Mouse (Mus musculus) brain, embryonic 14.5 days (tissue): ENCODE measurements at regions not wholly inside any gene's neighbourhood (a gene's known extent, or its start where the extent isn't known, plus 50 kb on each side); places are given as distances from the start of the nearest gene placed in this dataset.

Source experiments
- CTCF ChIP-seq: fragments of 200-500 bp; IDR thresholded peaks from 2 replicates; pipeline ENCODE4 v1.5.1; 2012; ENCODE audit warnings: inconsistent platforms, mild to moderate bottlenecking, moderate library complexity, borderline replicate concordance; ENCODE audit not compliant: insufficient read depth, insufficient read length; ENCODE audit errors: extremely low read depth
- POLR2A ChIP-seq: fragments of 200-500 bp; IDR thresholded peaks from 2 replicates; pipeline ENCODE4 v1.6.1; 2012; ENCODE audit warnings: mild to moderate bottlenecking, inconsistent platforms, borderline replicate concordance; ENCODE audit not compliant: poor library complexity, insufficient read depth, insufficient read length, severe bottlenecking; ENCODE audit errors: extremely low read depth

DNA sequence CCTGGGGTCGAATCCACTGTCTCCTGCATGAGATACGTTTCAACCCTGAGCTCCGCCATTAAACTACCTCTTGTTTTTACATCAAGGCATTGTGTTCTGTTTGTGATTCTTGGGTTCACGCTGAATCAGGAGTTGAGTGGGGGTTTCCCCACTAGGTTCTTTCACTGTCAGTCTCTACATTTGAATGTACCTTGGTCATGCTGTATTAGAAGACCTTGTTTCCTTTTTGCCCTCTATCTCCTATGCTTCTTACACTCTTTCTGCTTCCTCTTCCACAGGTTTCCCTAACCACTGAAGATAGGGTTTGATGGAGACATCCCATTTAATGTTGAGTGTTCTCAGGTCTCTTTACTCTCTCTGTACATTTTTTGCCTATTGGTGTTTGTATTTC is 726.0 kb upstream of the Fat3 start:
- TF ChIP-seq CTCF: no peak
- no peak for TF ChIP-seq POLR2A
